Mouse (Mus musculus): ENCODE measurements around the gene Hspg2. TPM values are rescaled to one million over a fixed set of nuclear protein-coding genes. Genes with fewer than 3 reads are reported as not detected.
A peak's percentile ranks its signal among the peaks of the same experiment; 100 is the strongest.

Hspg2 gene
- total and polyA plus RNA-seq, 3 experiments, result 114 to 190 (median 174) TPM

DNA sequence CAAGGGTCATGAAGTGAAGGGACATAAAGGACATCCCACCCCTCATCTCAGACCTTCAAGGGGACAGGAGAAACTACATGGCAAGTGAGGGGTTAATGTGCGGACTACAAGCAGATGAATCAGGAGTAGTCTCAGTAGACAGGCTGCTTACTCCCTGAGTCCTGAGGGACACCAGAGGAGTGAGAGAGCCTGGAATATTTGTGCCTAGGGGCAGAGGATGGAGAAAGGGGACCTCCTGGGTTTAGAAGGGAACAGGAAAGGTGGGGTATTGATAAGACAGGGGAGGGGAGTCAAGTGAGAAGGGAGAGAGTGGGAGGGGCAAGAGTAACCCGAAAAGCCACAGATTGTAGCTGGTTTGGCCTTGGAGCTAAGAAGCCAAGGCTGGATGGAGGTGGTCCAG is 19.9 kb upstream of the Hspg2 start:
- H3K9ac ChIP-seq (ENCODE audit: low read depth, low read length), result 0 out of 2 replicates have a peak overlapping the region, but pooled peaks have one; percentile 15
- intact Hi-C loops (cut with DNase I), result loop anchor here (5.0 kb wide), 1 partner anchor 39 kb away; no protein-coding TSS in a partner anchor
- TF ChIP-seq EP300 (IDR thresholded peaks at IDR 0.05; ENCODE audit: insufficient read depth, low read depth, low read length) (no peak), POLR2A (IDR thresholded peaks at IDR 0.05; ENCODE audit: insufficient read depth, low read depth, low read length) (no peak), CTCF (IDR thresholded peaks at IDR 0.05) (no peak)

DNA sequence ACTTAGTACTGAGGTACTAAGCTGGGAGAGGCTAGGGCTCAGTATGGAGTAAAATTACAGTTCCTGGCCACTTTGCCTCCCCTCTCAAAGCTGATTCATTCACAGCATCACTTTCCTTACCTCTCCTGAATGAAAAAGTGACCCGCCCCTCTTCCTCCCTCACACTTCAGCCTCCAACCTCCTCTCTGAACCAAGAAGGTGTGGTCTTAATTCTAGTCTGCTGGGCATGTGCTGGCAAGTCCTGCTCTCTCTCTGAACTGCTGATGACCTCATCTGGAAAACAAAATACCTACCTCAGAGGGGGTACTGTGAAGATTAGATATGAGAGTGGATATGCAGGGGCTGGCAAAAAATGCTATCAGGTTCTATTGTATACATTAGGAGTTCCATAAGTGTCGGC is 19.4 kb upstream of the Hspg2 start:
- Histone ChIP-seq H3K4me1 (ENCODE audit: control insufficient read depth, insufficient read depth, low read length) (peaks cover 9% of the 10 kb centered on the region), H3K4me3 (no peak overlapping the region), H3K9ac (ENCODE audit: low read depth, low read length) (no peak overlapping the region), H3K27ac (peak overlapping the region; percentile 39), H3K79me2 (replicated peaks; ENCODE audit: control insufficient read depth, insufficient read depth, low read length) (no peaks in the 10 kb centered on the region), H3K27me3 (ENCODE audit: control insufficient read depth, insufficient read depth, low read length) (no peaks in the 10 kb centered on the region), H3K36me3 (ENCODE audit: control insufficient read depth, insufficient read depth, low read length) (no peaks in the 10 kb centered on the region)
- DNase-seq, result no peak
- intact Hi-C loops (cut with DNase I), result loop anchor here (5.0 kb wide), 1 partner anchor 38 kb away; no protein-coding TSS in a partner anchor
- WGBS, result 82% methylated on average over 2 of the region's 2 CpGs
- no peak for TF ChIP-seq EP300 (IDR thresholded peaks at IDR 0.05; ENCODE audit: insufficient read depth, low read depth, low read length)
- no peak for TF ChIP-seq POLR2A (IDR thresholded peaks at IDR 0.05; ENCODE audit: insufficient read depth, low read depth, low read length)
- no peak for TF ChIP-seq CTCF (IDR thresholded peaks at IDR 0.05)

More for the DNA sequence above, 19.9 kb upstream of the Hspg2 start:
- Histone ChIP-seq H3K27ac (peak overlapping the region; percentile 31), H3K4me1 (ENCODE audit: control insufficient read depth, insufficient read depth, low read length) (peaks cover 10% of the 10 kb centered on the region), H3K4me3 (no peak overlapping the region), H3K27me3 (ENCODE audit: control insufficient read depth, insufficient read depth, low read length) (no peaks in the 10 kb centered on the region), H3K79me2 (replicated peaks; ENCODE audit: control insufficient read depth, insufficient read depth, low read length) (no peaks in the 10 kb centered on the region), H3K36me3 (ENCODE audit: control insufficient read depth, insufficient read depth, low read length) (no peaks in the 10 kb centered on the region)
- no peak for DNase-seq
- 21% methylated on average over 2 of the region's 2 CpGs for WGBS

DNA sequence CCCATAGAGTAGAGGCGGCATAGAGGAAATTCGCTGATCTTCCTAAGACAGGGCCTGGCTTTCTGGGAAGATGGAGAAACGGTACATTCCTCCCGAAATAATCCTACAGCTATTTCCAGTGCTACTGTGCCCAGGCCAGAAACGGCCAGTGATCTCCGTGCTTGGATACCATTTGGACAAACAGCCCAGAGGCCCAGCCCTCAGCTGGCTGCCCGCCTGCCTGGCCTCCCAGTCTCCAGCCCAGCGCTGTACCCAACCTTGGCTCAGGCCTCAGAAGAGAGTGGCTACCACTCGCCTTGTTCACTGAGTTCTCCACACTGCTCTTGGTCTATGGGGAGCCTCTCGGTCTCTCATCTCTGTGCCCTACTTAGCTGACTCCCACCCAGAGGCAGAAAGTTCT is 18.9 kb upstream of the Hspg2 start:
- intact Hi-C loops (cut with DNase I), result loop anchor here (5.0 kb wide), 1 partner anchor 38 kb away; no protein-coding TSS in a partner anchor
- Histone ChIP-seq H3K36me3 (ENCODE audit: control insufficient read depth, insufficient read depth, low read length) (no peaks in the 10 kb centered on the region), H3K79me2 (replicated peaks; ENCODE audit: control insufficient read depth, insufficient read depth, low read length) (no peaks in the 10 kb centered on the region), H3K27me3 (ENCODE audit: control insufficient read depth, insufficient read depth, low read length) (no peaks in the 10 kb centered on the region), H3K27ac (peak overlapping the region; percentile 39), H3K4me1 (ENCODE audit: control insufficient read depth, insufficient read depth, low read length) (peaks cover 9% of the 10 kb centered on the region), H3K9ac (ENCODE audit: low read depth, low read length) (no peak overlapping the region), H3K4me3 (no peak overlapping the region)
- 56% methylated on average over 10 of the region's 10 CpGs for WGBS
- TF ChIP-seq POLR2A (IDR thresholded peaks at IDR 0.05; ENCODE audit: insufficient read depth, low read depth, low read length), result no peak
- no peak for TF ChIP-seq EP300 (IDR thresholded peaks at IDR 0.05; ENCODE audit: insufficient read depth, low read depth, low read length)
- peak; percentile 64 to 70 for DNase-seq

DNA sequence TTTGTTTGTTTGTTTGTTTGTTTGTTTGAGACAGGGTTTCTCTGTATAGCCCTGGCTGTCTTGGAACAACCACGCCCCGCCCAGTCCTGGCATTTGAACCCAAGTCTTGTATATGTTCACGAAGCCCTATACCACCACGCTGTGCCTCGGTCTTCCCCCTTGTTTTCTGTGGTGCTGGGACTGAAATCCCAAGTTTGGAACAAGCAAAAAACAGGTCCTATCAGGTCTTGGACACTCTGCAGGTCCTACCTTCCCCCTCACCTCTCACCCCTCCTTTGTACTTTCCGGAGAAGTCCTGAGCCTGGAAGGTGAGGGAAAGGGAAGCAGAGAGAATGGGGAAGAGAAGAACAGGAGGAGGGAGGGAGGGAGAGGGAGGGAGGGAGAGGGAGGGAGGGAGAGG is 16.4 kb upstream of the Hspg2 start:
- no peaks in the 10 kb centered on the region for H3K79me2 ChIP-seq (replicated peaks; ENCODE audit: control insufficient read depth, insufficient read depth, low read length)
- DNase-seq, result no peak

DNA sequence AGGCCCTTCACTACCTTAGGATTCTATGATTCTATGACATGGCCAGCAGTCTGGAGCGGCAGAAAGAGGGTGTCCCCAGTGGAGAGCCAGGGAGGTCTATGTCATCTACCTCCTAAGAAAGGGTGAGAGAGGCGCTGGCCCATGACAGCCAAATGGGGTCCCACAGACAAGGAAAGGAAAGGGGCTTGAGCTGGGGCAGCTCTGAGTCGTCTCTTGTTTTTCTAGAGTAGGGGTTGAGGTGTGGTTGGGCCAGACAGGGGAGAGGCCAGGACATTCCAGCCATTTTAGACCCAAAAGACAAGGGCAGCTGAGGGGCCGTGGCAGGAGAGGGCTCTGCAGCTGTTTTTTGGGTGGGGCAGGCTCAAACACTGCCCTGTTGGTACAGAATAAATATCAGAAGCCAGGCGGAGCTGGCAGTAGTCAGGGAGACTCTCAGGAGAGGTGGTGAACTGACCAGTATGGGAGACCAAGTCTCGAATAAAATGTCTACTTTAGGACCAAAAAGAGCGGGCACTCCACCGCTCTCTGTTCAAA is 15.3 kb upstream of the Hspg2 start, which contains the start of gene 1700013G24Rik:
1700013G24Rik (plus strand) TSS at position 51 of the 534 bp plus-strand sequence.
- DNase-seq, result no peak
- Histone ChIP-seq H3K27me3 (ENCODE audit: control insufficient read depth, insufficient read depth, low read length) (no peaks in the 10 kb centered on the region), H3K9ac (ENCODE audit: low read depth, low read length) (no peak within 1 kb of the TSS), H3K4me3 (no peak within 1 kb of the TSS), H3K4me1 (ENCODE audit: control insufficient read depth, insufficient read depth, low read length) (peaks cover 7% of the 10 kb centered on the region), H3K79me2 (replicated peaks; ENCODE audit: control insufficient read depth, insufficient read depth, low read length) (no peaks in the 10 kb centered on the region), H3K36me3 (ENCODE audit: control insufficient read depth, insufficient read depth, low read length) (no peaks in the 10 kb centered on the region), H3K27ac (no peak within 1 kb of the TSS)
- WGBS, result 92% methylated on average over 8 of the region's 8 CpGs
- TF ChIP-seq POLR2A (IDR thresholded peaks at IDR 0.05; ENCODE audit: insufficient read depth, low read depth, low read length) (no peak), CTCF (IDR thresholded peaks at IDR 0.05) (no peak), EP300 (IDR thresholded peaks at IDR 0.05; ENCODE audit: insufficient read depth, low read depth, low read length) (no peak)
- intact Hi-C loops (cut with DNase I), result no loop called here

More for the DNA sequence above, 16.4 kb upstream of the Hspg2 start:
- 98% methylated on average over 6 of the region's 6 CpGs for WGBS
- H3K27ac ChIP-seq, result no peak overlapping the region
- no peak for TF ChIP-seq POLR2A (IDR thresholded peaks at IDR 0.05; ENCODE audit: insufficient read depth, low read depth, low read length)
- TF ChIP-seq CTCF (IDR thresholded peaks at IDR 0.05), result no peak
- no peak for TF ChIP-seq EP300 (IDR thresholded peaks at IDR 0.05; ENCODE audit: insufficient read depth, low read depth, low read length)
- H3K4me1 ChIP-seq (ENCODE audit: control insufficient read depth, insufficient read depth, low read length), result peaks cover 9% of the 10 kb centered on the region
- no peak overlapping the region for H3K4me3 ChIP-seq
- no peak overlapping the region for H3K9ac ChIP-seq (ENCODE audit: low read depth, low read length)
- intact Hi-C loops (cut with DNase I), result no loop called here
- no peaks in the 10 kb centered on the region for H3K36me3 ChIP-seq (ENCODE audit: control insufficient read depth, insufficient read depth, low read length)
- H3K27me3 ChIP-seq (ENCODE audit: control insufficient read depth, insufficient read depth, low read length), result no peaks in the 10 kb centered on the region

DNA sequence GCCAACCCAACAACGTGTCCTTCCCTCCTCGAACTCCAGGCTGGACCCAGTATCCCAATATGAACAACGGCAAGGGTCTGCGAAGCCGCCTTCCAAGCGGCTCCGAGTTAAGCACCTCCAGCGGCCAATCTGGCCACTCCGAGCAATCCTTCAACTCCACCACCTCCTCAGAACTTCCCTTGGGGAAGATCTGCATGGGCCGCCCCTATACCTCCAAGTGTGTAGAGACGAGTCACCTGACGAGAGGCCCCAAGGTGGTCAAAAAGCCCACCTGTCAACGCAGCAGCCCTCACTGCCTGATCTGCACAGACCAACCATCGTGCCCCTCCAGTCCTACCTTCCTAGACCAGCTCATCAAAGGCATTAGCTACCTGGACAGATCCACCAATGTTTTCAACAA is 14.0 kb upstream of the Hspg2 start:
- intact Hi-C loops (cut with DNase I), result no loop called here
- DNase-seq, result no peak
- no peaks in the 10 kb centered on the region for H3K79me2 ChIP-seq (replicated peaks; ENCODE audit: control insufficient read depth, insufficient read depth, low read length)
- no peak overlapping the region for H3K4me3 ChIP-seq
- H3K4me1 ChIP-seq (ENCODE audit: control insufficient read depth, insufficient read depth, low read length), result peaks cover 3% of the 10 kb centered on the region
- WGBS, result 89% methylated on average over 14 of the region's 14 CpGs
- no peak overlapping the region for H3K9ac ChIP-seq (ENCODE audit: low read depth, low read length)
- no peak for TF ChIP-seq POLR2A (IDR thresholded peaks at IDR 0.05; ENCODE audit: insufficient read depth, low read depth, low read length)
- no peak for TF ChIP-seq EP300 (IDR thresholded peaks at IDR 0.05; ENCODE audit: insufficient read depth, low read depth, low read length)
- no peak for TF ChIP-seq CTCF (IDR thresholded peaks at IDR 0.05)
- no peaks in the 10 kb centered on the region for H3K27me3 ChIP-seq (ENCODE audit: control insufficient read depth, insufficient read depth, low read length)
- H3K36me3 ChIP-seq (ENCODE audit: control insufficient read depth, insufficient read depth, low read length), result no peaks in the 10 kb centered on the region
- H3K27ac ChIP-seq, result no peak overlapping the region
